Mouse (Mus musculus): ENCODE data around the gene Cacna2d2.

The Cacna2d2 gene

DNA sequence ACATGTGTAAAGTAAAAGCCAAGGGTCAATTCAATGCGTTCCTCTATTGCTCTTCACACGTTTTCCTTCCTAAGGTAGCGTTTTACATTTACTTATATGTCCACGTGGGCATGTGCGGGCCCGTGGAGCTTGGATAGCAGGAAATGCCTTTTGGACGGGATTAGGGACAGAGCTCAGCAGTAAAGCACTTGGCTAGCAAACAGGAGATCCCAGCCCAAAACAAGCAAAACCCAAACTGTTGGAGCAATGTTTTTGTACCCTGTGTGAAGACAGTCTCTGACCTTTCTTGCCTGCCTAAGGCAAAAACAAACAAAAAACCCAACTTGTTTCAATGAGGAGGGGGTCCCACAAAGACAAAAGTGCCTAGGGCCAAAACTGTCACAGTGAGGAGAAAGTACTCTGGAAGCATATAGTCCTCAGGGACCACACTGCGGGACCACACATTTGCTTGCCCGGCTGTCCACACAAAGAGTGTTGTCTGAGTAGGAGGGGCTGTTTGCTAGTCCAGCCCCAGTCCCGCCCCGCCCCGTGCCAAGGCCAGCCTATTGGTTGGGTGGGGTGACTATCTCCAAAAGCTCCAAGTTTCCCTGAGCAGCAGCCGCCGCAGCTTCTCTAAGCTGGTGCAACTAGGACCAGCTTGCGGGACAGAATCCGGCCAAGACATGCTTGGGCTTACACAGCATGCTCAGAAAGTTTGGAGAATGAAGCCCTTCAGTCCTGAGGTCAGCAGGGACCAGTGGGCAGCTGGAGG, 177.1 kb downstream of the Cacna2d2 start, which contains the start of gene Hyal1:
TSS of gene Hyal1 (plus strand) at position 571 of the 751 bp plus-strand sequence.
- DNase-seq (ENCODE audit: low spot score in 2 of 2), result no peak

DNA sequence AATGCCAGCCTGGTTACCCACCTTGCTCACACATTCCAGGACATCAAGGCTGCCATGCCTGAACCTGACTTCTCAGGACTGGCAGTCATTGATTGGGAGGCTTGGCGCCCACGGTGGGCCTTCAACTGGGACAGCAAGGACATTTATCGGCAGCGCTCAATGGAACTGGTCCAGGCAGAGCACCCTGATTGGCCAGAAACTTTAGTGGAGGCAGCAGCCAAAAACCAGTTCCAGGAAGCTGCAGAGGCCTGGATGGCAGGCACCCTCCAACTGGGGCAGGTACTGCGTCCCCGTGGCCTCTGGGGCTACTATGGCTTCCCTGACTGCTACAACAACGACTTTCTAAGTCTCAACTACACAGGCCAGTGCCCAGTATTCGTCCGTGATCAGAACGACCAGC, 178.5 kb downstream of the Cacna2d2 start:
- no peak for DNase-seq (ENCODE audit: low spot score in 2 of 2)

DNA sequence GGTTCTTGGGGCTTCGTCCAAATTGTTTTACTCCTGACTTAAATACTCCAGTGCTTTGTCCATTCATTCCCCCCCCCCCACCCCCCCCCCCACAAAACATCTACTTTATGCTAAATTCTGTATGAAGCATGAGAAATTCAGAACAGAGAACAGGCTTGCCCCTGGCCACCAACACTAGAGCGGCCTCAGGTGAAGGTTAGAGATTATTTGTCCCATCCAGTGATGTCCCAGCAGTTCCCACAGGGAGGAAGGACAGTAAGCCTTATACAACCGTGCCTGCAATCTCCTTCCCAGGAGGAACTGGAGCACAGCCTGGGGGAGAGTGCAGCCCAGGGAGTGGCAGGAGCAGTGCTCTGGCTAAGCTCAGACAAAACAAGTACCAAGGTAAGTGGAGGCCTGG, 179.2 kb downstream of the Cacna2d2 start, which contains the start of gene Naa80:
TSS of gene Naa80 (plus strand) at position 301 of the 400 bp plus-strand sequence.
- DNase-seq (ENCODE audit: low spot score in 2 of 2), result no peak
